Mouse (Mus musculus) testis, postnatal 14 days (tissue): Measurements from ENCODE around the gene Ttc38.
"Not testable (repeated sequence)": the region's sequence is repeated elsewhere in the genome, so short reads cannot be mapped to it uniquely, and the experiment has no call there.

Source experiments
- DNase-seq: peaks from one replicate; pipeline ENCODE4 v3.0.0; 2021; ENCODE audit warnings: low spot score

Gene Ttc38

GRCm38 (mm10) chr15:85822011-85822359 lies 10.1 kb upstream of the Ttc38 start:
- DNase-seq, result no peak

GRCm38 (mm10) chr15:85826676-85827075 lies 5.4 kb upstream of the Ttc38 start:
- DNase-seq, result no peak

- DNase-seq, result no peak
Measured at GRCm38 (mm10) chr15:85828071-85828470, 4.0 kb upstream of the Ttc38 start.

GRCm38 (mm10) chr15:85829470-85829869 lies 2.6 kb upstream of the Ttc38 start:
- DNase-seq, result no peak

GRCm38 (mm10) chr15:85832599-85832998 lies 493 bp downstream of the Ttc38 start:
- DNase-seq, result no peak

GRCm38 (mm10) chr15:85835335-85835734 lies 3.2 kb downstream of the Ttc38 start:
- no peak for DNase-seq

GRCm38 (mm10) chr15:85836887-85837286 lies 4.8 kb downstream of the Ttc38 start:
- DNase-seq, result no peak

- DNase-seq, result no peak
Measured at GRCm38 (mm10) chr15:85840983-85841382, 8.9 kb downstream of the Ttc38 start.

- DNase-seq, result no peak
Measured at GRCm38 (mm10) chr15:85841796-85842360, 9.8 kb downstream of the Ttc38 start.

- no peak for DNase-seq
Measured at GRCm38 (mm10) chr15:85845071-85845470, 13.0 kb downstream of the Ttc38 start.

GRCm38 (mm10) chr15:85851656-85852392 lies 19.7 kb downstream of the Ttc38 start:
- DNase-seq, result no peak

- no peak for DNase-seq
Measured at GRCm38 (mm10) chr15:85858980-85859489, 26.9 kb downstream of the Ttc38 start.

GRCm38 (mm10) chr15:85859490-85860031 lies 27.5 kb downstream of the Ttc38 start, which contains the start of gene Gtse1:
Gtse1 (plus strand) TSS chr15:85859745.
- peak; percentile 96 for DNase-seq

- not testable (repeated sequence) for DNase-seq
Measured at GRCm38 (mm10) chr15:85865913-85866312, 33.8 kb downstream of the Ttc38 start.

GRCm38 (mm10) chr15:85867696-85868095 lies 35.6 kb downstream of the Ttc38 start:
- peak; percentile 54 for DNase-seq

GRCm38 (mm10) chr15:85877336-85877735 lies 45.2 kb downstream of the Ttc38 start:
- DNase-seq, result no peak

- DNase-seq, result peak; percentile 87
Measured at GRCm38 (mm10) chr15:85878848-85879497, 46.9 kb downstream of the Ttc38 start, which contains the start of gene Trmu. Trmu (plus strand) TSS chr15:85879312.

- no peak for DNase-seq
Measured at GRCm38 (mm10) chr15:85879498-85879895, 47.4 kb downstream of the Ttc38 start.

- no peak for DNase-seq
Measured at GRCm38 (mm10) chr15:85885606-85886005, 53.5 kb downstream of the Ttc38 start.

GRCm38 (mm10) chr15:85889235-85889634 lies 57.1 kb downstream of the Ttc38 start:
- DNase-seq, result no peak

- no peak for DNase-seq
Measured at GRCm38 (mm10) chr15:85891971-85892370, 59.9 kb downstream of the Ttc38 start.

GRCm38 (mm10) chr15:85892498-85893118 lies 60.5 kb downstream of the Ttc38 start:
- DNase-seq, result no peak
